Mouse (Mus musculus) myocyte (in vitro differentiated cells): ENCODE measurements at regions not wholly inside any gene's neighbourhood (a gene's known extent, or its start where the extent isn't known, plus 50 kb on each side); places are given as distances from the start of the nearest gene placed in this dataset.

Experiments used
- POLR2AphosphoS2 ChIP-seq: IDR thresholded peaks from one replicate; pipeline ENCODE4 v1.6.1; 2011; ENCODE audit warnings: low read depth, control low read depth; ENCODE audit not compliant: insufficient read length
- TCF12 ChIP-seq: IDR thresholded peaks from one replicate; pipeline ENCODE4 v1.6.1; 2011; ENCODE audit warnings: mild to moderate bottlenecking, control low read depth; ENCODE audit not compliant: poor library complexity, insufficient read depth, severe bottlenecking
- TCF3 ChIP-seq: IDR thresholded peaks from one replicate; pipeline ENCODE4 v1.6.1; 2011; ENCODE audit warnings: low read depth, control low read depth; ENCODE audit not compliant: insufficient read length
- USF1 ChIP-seq: IDR thresholded peaks from one replicate; pipeline ENCODE4 v1.6.1; 2011; ENCODE audit warnings: low read depth, mild to moderate bottlenecking, control low read depth, moderate library complexity

- TF ChIP-seq POLR2AphosphoS2 (no peak), USF1 (no peak), TCF12 (no peak), TCF3 (no peak)
Observed at GRCm38 (mm10) chr16:85704254-85705020, 98.5 kb downstream of the Adamts1 start.
